Mouse (Mus musculus): ENCODE measurements around the gene Paqr9. TPM values are rescaled to one million over a fixed set of nuclear protein-coding genes. Genes with fewer than 3 reads are reported as not detected.

The Paqr9 gene
- total RNA-seq, 2 experiments from 2014 or later, result under 0.01 to 0.04 TPM

DNA sequence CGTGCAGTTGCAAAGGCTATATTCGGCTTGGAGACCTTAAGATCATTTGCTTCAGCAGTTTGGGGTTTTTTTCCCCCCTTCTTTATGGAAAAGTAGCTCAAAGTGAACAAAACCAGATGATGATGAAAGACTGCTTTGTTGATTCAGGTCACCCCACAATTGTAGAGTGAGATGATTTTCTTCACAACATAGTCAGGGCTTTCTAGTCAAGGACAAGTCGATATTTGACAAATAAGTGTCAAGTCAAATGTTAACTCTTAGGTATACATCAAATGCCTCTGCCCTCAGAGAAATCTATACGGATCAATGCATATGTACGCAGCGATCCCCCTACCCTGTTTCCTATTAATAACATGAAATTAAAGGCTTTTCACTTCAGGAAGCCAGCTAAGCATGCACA is 17.0 kb upstream of the Paqr9 start:
- no peak for ATAC-seq (replicated peaks; ENCODE audit: poor library complexity, severe bottlenecking)

DNA sequence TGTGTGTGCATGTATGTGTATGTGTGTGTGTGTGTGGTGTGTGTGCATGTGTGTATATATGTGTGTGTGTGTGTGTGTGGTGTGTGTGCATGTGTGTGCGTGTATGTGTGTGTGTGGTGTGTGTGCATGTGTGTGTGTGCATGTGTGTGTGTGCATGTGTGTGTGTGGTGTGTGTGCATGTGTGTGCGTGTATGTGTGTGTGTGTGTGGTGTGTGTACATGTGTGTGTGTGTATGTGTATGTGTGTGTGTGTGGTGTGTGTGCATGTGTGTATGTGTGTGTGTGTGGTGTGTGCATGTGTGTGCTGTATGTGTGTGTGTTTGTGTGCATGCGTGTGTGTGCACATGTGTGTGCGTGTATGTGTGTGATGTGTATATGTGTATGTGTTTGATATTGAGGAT is 14.9 kb upstream of the Paqr9 start:
- no peak for ATAC-seq (replicated peaks; ENCODE audit: poor library complexity, severe bottlenecking)

DNA sequence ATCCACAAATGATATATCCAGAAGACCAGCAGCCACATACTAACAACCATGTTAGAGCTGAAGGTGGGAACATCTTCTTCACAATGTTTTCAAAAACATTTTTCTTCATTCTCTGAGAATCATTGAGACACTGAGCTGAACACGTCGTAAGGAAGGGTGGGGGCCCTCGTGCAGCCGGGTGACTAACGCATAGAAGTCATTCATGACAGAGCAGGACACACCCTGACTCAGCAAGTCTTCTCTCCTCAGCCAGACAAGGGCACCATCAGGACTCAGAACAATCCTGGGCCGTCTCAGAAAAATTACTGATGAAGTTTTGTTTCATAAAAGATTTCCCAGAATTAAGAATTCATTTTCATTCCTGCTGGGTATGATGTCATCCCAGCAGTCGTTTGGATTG is 12.8 kb upstream of the Paqr9 start:
- ATAC-seq (replicated peaks; ENCODE audit: poor library complexity, severe bottlenecking), result 0 out of 2 replicates have a peak, but pooled peaks have one; percentile 27

DNA sequence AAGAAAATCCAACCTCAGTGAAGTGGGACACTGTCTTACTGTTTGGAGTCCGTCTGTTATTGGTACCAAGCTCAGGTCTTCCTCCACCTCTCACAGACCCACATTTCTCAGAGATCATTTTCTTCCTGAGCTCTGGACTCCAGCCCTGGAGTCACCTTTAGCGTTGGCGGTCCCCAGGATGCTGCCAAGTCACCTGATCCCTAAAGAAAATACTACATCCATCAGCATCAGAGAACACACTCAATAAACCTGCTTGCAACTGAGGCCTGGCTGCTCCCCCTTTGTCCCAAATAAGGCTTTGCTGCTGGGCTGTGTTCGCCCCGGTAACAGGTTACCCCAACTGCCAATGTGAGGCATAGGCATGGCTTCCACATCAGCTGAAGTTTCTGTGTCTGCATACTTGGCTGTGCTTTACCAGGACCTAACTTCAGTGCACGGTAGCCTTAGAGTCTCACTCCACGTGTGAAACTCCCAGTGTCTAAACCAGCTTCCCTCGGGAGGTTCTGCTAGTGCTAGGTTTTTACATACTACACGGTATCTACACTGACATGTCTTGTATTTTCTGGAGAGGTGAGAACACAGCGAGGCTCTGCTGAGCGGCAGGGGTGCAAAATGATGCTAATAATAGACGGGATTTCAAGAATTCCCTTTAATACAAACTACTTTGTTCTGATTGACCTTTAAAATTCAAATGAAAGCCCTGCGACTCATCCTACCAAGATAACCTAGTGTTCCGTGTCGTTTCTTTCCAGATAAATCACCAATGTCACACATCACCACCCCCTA is 9.6 kb upstream of the Paqr9 start:
- ATAC-seq (replicated peaks; ENCODE audit: poor library complexity, severe bottlenecking), result no peak

DNA sequence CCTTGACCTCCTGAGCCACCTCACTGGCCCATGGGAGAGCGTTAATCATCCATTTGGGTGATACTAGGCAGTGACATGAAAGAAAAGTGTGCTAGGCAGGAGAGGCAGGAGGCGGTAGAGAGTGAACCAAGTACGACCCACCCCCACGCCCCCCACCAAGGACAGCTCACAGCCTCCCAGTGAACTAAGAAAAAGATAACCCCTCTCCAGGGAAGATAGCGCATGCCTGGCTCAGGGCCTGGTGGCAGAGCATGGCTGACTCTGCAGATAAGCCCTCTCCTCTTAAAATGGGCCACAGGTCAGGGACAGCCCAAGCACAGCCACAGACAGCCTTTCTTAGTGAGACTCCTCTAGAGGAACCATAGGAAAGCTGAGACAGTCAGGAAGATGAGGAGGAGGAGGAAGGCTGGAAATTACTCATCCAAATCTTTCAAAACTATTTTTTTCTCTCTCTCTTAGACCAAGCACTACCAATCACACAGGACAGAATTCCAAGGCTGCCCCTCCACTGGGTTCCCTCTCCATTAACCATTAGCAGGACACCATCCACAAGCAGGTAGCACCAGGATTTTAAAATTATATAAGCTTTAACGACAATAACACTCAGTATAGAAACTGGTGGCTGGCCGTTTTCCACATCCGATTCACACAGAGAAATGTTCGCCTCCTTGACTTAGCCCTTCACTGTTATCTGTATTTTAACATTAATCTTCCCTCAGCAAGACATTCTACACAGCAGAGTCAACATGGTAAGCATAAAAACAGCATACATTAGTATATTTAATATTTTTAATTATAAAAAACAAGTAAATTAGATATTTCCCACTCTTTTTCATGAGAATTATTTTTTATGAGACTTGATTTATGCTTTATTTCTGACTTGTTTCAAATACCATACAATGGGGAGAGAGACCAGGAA is 8.3 kb upstream of the Paqr9 start:
- ATAC-seq (replicated peaks; ENCODE audit: poor library complexity, severe bottlenecking), result no peak

DNA sequence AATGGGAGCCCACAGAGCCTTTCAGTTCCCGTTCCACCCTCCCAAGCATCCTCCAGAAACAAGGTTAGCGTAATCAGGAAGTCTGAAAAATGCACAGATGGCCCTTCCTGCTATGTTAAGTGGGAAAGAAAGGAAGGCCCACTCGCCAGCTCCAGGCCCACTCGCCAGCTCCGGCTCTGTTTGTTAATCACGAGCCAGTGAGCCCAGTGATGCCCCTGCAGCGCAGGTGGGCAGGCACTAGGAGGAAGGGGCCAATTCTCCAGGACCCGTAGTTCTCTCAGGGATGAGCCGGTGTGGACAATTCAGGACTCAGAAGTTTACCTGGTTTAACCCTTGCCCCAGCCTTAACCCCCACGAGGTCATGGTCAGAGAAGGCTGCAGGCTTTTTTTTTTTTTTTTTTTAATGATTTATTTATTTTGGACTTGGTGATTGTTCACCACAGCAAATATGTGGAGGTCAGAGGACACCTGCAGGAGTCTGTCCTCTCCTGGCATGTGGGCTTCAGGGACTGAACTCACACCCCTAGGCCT is 7.2 kb upstream of the Paqr9 start:
- peak; percentile 48 for ATAC-seq (replicated peaks; ENCODE audit: poor library complexity, severe bottlenecking)

DNA sequence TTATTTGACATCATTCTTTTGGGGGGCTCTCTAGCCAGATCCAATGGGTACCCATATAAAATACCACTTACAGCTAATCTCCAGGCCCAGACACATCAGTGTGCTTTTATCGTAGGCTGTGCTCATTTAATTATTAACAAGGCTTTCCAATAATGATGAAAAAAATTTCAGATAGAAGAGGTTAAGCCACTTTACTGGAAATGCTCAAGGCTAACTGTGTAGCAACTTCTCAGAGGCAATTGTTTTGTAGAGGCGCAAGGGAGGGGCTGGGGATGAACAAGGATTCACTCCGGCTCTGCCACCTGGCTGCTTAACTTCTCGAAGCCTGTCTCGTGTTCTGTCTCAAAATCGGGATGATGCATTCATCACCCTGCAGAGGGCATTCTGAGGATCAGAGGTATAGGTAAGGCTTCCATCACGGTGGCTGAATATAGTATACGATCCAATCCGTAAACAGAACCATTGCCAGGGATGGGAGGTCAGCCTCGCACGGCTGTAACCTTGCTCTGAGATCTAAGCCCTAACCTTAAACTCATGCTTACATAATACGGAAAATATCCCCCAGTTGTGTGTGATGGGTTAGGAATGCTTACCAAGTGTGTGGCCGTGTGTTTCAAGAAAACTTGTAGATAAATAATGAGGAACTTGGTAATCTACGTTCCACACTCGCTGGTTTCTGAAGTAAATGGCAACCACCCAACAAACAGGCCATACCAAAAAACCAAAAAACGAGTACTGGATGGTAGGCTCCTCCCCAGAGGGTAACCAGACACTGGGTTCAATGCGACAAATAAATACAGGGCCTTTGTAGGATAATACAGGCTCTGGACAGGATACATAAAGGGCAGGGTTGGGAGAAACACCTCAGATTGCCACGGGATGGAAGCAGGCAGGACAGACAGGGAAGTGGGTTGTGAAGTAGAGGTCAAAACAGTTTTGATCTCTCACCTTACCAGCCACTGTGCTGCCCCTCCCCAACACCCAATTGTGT is 4.9 kb upstream of the Paqr9 start:
- ATAC-seq (replicated peaks; ENCODE audit: poor library complexity, severe bottlenecking), result peak; percentile 40

DNA sequence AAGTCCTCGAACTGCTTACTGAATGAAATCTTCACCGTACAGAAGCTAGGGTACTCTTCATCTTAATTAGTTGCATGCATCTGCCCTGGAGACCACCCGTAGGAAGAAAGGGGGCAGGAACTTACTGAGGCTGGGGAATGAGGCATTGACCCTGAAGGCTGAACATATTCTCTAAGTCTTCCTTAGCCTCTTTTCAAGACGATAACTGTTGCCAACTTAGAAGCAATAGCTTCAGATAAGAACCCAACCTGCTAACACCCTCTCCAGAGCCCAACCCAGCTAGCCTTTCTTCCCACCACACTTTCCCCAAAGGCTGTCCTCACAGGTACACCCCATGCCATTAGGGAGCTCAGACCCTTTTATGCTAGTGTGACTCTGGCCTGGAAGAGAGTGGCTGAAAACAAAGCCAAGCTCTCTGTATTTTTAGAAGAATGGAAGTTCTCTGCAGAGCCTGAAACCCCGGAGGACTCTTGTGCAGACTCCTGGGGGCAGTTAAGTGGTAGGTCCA is 4.2 kb upstream of the Paqr9 start:
- no peak for ATAC-seq (replicated peaks; ENCODE audit: poor library complexity, severe bottlenecking)

DNA sequence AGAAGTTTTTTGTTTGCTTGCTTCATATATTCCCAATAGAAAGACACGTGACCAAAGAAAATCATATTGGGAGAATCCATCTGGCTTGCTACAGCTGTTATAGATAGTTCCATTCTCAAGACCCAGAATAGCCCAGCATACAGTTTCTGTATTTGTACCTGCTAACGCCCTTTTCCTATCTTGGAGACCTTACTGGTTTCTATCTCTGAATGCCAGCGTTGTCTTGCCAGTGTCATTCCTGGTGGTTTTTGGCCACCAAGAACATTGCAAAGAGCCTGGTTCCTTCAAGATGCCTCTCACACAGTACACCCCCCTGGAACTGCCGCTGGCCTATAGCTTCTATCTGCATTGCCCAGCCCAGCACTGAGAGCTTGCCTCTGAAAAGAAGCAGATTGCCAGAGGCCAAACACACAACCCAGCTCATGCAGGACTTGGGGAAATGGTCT is 3.4 kb upstream of the Paqr9 start:
- ATAC-seq (replicated peaks; ENCODE audit: poor library complexity, severe bottlenecking), result no peak

DNA sequence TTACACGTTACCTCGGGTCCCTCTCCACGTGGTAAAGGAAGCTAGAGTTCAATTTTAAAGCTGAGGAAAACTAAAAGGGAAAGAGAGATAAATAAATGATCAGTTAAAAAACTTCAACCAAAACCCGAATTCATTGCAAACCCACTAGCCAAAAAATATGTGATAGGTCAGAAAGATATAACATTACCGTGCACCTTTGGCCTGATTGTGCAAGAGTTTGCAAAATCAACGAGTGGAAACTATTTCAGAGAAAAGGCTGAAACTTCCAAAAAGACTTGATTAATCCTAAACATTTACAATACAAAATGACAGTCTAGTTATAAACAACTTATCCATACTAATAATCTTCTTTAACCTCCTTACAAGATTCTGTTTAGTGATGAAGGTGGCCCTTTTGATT is 1.7 kb upstream of the Paqr9 start:
- ATAC-seq (replicated peaks; ENCODE audit: poor library complexity, severe bottlenecking), result no peak

DNA sequence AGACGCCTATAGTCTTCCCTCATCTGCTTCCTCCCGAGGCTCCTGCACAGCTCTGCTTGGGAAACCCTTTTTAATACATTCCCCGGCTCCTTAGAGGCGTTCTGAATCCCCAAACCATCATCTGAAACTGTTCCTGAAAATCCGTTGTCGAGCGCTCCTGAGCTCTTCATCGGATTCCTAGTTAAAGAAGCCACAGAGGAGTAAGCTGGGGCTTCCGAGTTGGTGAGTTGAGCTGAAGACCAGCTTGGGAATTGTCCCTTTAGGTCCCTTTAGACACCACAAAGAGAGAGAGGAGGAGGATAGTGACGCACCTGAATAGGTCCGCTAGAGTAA is 765 bp upstream of the Paqr9 start:
- ATAC-seq (replicated peaks; ENCODE audit: poor library complexity, severe bottlenecking), result no peak

DNA sequence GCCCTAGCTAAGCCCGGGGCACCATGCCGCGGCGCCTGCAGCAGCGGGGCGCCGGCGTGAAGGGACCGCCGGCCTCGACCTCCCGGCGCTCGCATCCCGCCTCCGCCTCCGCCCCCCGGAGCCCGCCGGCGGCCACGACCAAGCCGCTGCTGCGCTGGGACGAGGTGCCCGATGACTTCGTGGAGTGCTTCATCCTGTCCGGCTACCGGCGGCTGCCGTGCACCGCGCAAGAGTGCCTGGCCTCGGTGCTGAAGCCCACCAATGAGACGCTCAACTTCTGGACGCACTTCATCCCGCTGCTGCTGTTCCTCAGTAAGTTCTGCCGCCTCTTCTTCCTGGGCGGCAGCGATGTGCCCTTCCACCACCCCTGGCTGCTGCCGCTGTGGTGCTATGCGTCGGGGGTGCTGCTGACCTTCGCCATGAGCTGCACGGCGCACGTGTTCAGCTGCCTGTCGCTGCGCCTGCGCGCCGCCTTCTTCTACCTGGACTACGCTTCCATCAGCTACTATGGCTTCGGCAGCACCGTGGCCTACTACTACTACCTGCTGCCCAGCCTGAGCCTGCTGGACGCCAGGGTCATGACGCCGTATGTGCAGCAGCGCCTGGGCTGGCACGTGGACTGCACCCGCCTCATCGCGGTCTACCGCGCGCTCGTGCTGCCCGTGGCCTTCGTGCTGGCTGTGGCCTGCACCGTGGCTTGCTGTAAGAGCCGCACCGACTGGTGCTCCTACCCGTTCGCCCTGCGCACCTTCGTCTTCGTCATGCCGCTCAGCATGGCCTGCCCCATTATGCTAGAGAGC is 679 bp downstream of the Paqr9 start:
- ATAC-seq (replicated peaks; ENCODE audit: poor library complexity, severe bottlenecking), result peak; percentile 43

DNA sequence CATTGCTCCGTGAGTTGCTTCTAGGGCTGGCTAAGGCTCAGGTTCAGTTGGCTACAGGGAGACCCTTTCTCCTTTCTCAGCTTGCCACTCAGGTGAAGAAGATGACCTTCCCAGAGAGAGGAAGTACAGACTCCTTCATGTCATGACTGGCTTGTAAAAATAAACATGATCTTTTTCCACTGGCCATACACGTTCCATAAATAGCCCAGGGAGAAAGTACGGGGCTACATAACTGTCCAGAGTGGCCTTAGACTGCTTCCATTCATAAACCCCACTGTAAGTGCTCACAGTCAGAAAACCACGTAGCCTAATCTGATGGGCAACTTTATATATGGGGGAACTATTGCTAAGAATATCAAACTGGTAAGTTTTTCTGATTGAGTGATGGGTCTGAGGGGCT is 4.6 kb downstream of the Paqr9 start:
- ATAC-seq (replicated peaks; ENCODE audit: poor library complexity, severe bottlenecking), result no peak

DNA sequence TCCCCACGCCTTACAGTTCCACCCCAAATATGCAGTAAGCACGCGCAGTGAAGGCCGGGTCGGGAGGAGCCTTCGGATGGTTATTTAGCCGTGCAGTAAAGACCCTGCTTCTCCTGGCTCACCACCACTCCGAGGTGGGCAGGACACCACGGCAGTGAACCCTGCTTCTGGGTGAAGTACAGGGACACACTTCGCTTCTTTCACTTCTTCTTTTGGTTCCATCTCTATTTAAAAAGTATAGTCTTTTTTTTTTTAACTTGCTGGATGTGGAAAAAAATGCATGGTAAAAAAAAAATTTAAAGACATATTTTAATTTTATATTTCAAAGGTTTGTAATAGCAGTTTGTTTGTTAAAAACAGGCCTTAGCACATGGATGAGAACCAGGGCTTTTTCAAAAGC is 6.9 kb downstream of the Paqr9 start:
- ATAC-seq (replicated peaks; ENCODE audit: poor library complexity, severe bottlenecking), result peak; percentile 91

DNA sequence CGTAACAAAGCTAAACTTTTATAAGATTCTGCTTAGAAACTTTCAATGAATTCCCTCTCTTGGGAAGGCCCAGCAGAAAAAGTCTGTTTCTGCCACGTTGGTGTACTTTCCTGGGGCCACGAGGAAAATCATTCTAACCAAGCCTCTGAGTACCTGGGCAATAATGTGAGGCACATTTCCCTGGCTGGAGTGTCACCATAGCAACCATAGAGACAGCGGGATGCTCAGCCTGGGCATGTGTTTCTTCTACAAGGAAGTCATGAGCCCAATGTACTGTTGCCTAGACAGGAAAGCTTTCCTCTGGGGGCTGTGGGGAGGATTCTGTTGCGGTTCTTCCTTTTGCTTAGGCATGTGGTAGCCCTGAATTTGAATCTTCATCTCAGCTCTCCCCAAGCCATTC is 7.5 kb downstream of the Paqr9 start:
- no peak for ATAC-seq (replicated peaks; ENCODE audit: poor library complexity, severe bottlenecking)

DNA sequence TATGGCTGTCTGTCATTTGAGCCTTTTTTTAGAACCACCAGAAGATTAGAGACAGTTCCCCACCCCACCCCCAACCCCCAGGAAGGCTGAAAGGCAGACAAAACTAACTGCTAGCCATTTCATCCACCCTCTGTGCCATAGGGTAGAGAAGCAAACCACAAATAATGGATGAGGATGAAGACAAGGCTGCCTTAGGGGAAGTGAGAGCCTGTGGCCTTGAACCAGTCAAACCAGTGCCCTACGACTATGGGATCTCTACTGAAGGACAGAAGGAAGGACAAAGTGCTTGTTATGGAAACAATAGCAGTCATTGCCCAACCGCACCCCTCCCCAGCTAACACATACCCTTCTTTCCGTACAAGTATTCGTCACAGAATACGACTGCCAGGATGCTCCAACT is 9.8 kb downstream of the Paqr9 start:
- peak; percentile 52; the same call in 1 of the 2 replicates for ATAC-seq (replicated peaks; ENCODE audit: poor library complexity, severe bottlenecking)

DNA sequence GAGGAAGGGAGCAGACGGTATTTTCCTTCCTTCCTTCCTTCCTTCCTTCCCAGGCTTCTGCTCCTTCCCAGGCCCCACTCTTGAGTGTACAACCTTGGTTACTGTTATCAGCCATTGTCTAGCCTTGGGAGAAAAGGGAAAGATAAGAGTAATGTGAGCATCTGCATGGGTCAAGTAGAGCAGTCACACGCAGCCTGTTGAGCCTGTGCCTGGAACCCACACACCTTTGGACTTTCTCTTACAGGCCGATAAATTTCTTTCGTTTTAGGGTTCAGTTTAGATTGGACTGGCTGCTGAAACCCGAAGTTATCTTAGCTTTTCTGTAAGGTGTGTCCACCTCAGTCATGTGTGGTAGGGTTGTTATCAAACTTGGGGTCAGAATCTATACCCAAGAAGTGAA is 10.5 kb downstream of the Paqr9 start:
- ATAC-seq (replicated peaks; ENCODE audit: poor library complexity, severe bottlenecking), result no peak

DNA sequence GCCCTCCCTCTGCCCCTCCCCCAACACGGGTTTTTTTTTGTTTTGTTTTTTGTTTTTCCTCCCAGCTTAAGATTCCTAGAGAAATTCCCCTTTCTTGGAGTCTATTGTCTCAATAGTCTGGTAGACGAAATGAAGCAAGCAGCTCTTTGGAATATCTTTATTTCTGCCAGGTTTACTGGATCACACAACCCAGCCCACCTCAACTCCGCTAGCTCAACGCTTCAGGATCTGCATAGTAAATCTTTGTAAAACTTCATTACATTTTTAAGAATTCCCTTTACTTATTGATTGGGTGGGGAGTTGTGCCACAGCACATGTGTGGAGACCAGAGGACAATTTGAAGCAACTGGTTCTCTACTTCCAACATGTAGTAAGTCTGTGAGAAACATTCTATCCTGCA is 11.1 kb downstream of the Paqr9 start:
- ATAC-seq (replicated peaks; ENCODE audit: poor library complexity, severe bottlenecking), result no peak

DNA sequence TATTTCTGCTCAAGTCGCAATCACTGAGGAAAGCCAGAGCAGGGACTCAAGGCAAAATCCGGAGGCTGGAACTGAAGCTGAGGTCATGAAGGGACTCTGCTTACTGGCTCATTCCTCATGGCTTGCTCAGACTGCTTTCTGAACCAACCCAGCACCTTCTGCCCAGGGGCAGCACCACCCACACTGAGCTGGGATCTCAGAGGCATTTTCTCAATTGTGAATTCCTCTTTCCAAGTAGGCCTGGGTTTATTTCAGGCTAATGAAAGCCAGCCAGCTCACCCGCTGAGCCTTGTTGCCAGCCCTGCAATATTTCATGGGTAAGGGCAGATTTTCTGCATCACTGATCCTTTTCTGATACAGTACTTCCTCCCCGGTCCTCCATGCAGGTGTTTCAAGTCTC is 12.0 kb downstream of the Paqr9 start:
- ATAC-seq (replicated peaks; ENCODE audit: poor library complexity, severe bottlenecking), result no peak

All from granulocyte monocyte progenitor cell, adult 5-6 weeks (primary cell).